Mouse (Mus musculus): ENCODE measurements at regions not wholly inside any gene's neighbourhood (a gene's known extent, or its start where the extent isn't known, plus 50 kb on each side); places are given as distances from the start of the nearest gene placed in this dataset.
"Not testable (repeated sequence)": the region's sequence is repeated elsewhere in the genome, so short reads cannot be mapped to it uniquely, and the experiment has no call there.

DNA sequence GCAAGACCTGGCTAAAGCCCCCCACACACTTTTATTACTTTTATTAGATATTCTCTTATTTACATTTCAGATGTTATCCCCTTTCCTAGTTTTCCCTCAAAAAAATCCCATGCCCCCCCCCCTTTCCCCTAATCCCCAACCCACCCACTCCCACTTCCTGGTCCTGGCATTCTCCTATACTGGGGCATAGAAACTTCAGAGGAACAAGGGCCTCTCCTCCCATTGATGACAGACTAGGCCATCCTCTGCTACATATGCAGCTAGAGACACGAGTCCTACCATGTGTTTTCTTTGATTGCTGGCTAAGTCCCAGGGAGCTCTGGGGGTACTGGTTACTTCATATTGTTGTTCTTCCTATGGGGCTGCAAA lies 116.8 kb downstream of the Rfpl4b start:
- not testable (repeated sequence) for DNase-seq

DNA sequence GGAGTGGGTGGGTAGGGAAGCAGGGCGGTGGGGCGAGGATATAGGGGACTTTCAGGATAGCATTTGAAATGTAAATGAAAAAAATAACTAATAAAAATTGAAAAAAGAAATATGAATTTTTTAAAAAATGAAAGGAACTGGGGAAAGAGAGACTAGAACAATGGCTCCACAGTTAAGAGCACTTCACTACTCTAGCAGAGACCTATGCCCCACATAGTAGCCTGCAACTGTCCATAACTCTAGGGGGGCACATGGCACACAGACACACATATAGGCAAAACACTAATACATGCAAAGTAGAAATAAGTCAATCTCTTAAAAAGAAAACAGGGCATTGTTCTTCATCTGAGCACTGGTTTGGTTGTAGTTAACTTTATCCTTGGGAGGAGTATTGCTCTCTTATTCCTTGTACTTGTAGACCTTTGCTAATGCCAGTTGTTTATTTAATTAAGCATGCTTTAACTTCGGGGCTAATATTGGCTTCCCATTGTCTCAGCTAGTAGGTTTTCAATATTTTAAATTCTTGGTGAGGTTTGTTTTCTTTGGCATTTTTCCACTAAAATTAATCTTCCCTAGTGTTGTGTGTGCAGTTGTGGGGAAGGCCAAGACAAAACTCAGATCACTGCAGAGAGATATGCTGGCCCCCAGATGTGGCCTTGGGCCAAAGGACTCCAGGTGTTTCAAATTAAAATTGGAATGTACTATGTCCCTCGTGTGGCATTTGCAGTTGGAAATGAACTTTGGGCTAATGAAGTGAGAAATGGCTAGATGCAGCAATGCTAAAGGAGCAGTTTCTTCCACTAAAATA lies 117.4 kb downstream of the Rfpl4b start:
- no peak for DNase-seq

DNA sequence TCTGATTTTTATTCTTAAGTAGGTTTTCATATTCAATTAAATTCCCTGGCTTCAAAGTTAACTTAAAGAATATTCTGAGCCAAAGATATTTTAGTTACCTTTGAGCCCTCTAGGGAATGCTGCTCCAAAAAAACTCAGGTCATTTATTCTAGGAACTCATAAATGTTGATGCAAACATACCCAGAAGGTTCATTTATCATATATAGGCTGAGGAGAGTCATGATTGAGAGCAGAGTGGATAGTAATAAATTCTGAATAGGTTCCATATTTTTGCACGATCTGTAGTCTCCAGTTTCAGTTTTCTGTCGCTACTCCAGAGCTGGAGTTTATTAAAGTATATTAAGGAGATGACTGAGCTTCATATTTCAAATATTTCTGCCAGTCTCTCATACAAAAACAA lies 144.1 kb downstream of the Rfpl4b start:
- DNase-seq: no peak

DNA sequence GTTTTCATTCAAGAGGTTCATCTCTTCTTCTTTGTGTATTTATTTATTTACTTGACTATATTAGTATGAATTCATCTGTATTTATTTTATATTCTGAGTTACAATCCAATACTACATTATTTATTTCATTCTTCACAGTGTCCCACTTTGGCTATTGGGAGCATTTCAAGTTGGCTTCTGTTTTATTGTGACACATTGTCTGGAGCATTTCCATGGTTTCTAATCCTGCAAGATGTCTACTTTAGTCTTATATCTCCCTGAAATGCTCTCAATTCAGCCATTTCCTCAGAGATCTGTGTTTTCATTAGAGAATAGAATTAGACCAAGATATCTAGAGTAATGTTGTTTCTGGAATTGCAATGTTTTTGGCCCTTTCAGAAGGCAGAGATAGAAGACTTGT lies 153.0 kb downstream of the Rfpl4b start:
- no peak for DNase-seq

- no peak for DNase-seq
Observed at GRCm38 (mm10) chr10:38667841-38668240, 153.7 kb downstream of the Rfpl4b start.

DNA sequence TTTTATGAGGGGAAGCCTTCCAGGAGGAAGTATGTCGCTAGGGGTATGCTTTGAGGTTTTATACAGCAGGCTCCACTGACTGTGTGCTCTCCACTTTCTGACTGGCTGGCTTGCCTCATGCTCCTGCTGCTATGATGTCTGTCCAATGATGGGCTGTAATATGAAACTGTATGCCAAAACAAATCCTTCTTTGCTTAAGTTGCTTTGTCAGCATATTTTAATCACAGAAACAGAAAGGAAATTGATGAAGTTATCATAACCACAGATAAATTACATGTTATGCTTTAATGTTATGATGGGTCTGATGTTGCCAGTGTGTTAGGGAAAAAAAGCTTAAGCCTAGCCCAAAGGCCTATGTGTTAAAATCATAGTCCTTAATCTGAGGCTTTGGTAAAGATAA lies 185.9 kb downstream of the Rfpl4b start:
- no peak for DNase-seq

GRCm38 (mm10) chr10:38629907-38630505 lies 191.6 kb downstream of the Rfpl4b start:
- DNase-seq: no peak

DNA sequence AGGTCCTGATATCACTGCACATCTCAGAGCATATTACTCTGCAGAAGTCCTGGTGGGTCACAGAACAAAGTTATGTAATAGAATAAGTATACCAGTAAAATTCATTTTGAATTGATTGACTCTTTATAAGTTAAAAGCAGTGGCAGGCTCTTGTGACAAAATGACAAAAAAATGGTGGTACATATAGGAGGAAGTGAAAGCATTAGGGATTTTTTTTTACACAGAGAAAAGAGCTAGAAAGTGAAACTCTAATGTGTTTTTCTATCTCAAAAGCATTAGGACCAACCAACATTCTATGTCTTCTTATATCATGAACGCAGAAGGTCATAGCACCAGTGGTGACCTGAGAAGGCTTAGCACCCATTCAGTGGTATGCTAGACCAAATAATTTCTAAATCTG lies 198.2 kb downstream of the Rfpl4b start:
- DNase-seq: no peak

- no peak for DNase-seq
Observed at GRCm38 (mm10) chr10:38609606-38610510, 211.7 kb downstream of the Rfpl4b start.

- DNase-seq: no peak
Observed at GRCm38 (mm10) chr10:38586061-38586460, 235.5 kb downstream of the Rfpl4b start.

GRCm38 (mm10) chr10:38575726-38576125 lies 245.9 kb downstream of the Rfpl4b start:
- no peak for DNase-seq

DNA sequence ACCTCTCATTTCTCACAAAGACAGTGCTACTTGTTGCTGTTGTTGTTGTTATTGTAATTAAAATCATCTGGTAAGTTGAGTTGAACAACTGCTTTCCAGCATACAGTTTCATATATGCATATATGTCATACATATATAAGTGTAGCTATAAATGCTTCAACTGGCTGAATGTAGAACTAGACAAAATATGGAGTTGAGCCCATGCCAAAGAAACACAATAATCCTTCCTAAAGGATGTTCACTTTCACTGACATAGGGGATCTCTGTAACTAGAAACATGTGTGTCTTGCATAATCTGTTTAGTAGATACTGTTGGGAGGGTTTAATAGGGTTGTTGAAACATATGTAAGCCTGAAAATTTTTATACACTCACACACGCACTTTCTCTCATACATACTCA lies 247.9 kb downstream of the Rfpl4b start:
- DNase-seq: no peak

GRCm38 (mm10) chr10:38573146-38573545 lies 248.4 kb downstream of the Rfpl4b start:
- no peak for DNase-seq

- DNase-seq: no peak
Observed at GRCm38 (mm10) chr10:38567270-38567669, 254.3 kb downstream of the Rfpl4b start.

DNA sequence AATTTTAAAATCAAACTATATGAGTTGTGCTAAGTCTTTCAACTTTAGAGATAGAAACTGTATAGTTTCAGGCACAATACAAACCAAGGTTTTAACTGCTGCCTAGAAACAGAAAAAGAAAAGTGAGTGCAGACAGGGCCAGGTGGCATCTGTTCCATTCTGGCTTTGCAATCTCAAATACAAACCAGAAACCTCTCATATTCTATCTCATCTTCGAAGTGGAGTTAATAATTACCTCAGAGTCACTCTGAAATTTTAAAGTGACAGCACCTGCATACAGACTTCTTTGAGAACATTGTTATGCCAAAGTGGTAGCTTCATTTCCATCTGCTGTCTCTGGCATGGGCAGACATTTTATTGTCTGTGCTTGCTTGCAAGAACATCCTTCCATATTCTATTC lies 255.2 kb downstream of the Rfpl4b start:
- no peak for DNase-seq

DNA sequence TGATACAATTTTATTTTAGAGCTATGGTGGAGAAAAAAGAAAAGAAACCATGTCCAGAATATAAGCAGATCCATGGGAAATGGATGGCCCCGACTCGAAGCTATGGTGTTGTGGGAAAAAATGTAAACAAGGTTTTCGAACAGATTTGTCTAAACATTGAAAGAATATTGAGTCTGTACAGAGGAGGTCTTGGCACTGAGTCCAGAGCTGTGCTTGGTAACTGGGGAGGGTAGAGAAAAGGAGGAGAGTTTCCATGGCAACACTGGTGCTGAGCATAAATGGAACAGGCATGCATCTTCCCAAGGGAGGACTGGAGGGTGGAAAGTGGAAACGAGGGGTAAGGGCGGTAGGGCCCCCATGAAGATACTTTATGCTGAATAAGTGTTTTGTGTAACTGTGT lies 266.5 kb downstream of the Rfpl4b start:
- peak; percentile 41 for DNase-seq

DNA sequence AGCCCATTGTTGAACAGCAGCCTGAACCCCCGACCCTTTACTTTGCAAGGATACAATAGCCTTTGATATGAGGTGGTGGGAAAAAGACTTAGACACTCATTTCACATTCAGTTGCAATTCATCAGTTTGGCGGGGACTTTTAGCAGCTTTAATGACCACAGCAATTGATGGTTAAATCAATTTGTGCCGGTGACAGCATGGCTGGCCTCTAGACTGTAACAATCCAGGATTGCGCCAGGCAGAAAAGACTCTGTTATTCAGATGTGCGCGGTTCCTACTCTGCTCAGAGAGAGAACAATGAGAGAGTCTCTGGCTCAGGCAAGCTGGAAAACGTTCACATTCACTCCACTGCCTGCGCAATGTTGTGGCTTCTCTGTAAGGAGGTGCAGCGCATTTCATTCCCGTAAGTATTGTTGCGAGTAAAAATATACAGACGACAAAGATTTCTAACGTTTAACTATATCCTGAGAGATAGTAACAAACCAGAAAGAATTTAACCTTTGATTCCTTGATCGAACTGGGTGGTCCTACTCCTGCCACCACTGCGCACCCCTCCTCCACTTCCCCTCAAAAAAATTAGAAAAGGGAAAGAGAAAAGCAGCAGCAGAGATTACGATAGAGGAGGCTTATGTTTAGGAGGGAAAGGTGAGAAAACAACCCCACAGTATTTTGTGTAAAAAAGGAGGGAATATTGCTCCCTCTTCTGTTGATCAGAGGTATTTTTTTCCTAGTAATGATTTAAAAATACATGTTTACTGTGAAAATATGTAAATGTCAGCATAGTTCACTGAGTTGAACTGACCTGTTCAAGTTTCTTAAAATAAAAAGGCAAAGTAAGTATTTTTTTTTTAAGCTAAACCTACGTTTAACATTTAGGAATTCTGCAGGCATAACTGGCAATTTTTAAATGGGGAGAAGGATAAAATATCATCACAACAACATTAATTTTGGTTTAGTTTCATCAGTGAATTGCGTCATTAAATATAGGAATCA lies 267.6 kb downstream of the Rfpl4b start:
- DNase-seq: peak; percentile 41

DNA sequence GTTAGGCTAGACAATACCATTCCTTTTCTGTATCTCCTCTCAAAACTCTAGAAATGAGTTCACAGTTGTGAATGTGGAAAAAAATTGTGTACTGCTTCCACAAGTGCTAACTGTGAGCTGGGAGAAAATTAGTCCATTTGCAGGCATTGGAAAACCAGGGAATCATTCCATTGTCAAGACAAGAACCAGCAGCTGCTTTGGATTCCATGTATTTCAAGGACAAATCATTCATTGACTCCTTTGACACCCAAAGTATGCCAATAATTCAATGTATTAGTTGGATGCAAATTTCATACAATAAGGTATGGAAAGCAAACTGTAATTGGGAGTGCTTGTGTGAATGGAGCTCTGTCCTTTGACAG lies 268.3 kb downstream of the Rfpl4b start:
- no peak for DNase-seq

- DNase-seq: no peak
Observed at GRCm38 (mm10) chr10:38552350-38553076, 269.1 kb downstream of the Rfpl4b start.

DNA sequence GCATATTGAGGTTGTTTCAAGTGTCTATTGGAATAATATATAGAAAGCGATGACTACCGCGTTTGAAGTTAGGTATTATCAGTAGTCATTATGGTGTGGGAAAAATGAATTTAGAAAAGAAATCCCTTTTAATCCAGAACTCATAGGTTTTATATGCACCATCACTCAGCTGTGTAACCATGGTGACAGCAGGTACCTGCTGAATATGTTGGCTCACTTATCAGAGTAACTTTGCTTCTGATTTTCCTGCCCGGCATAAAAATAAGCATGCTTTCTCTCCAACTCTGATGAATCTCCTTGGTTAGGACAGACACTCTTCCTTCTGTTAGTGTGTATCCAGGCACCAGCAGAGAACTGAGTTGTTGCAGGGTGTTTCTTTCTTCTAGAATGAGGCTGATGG lies 281.5 kb downstream of the Rfpl4b start:
- no peak for DNase-seq

DNA sequence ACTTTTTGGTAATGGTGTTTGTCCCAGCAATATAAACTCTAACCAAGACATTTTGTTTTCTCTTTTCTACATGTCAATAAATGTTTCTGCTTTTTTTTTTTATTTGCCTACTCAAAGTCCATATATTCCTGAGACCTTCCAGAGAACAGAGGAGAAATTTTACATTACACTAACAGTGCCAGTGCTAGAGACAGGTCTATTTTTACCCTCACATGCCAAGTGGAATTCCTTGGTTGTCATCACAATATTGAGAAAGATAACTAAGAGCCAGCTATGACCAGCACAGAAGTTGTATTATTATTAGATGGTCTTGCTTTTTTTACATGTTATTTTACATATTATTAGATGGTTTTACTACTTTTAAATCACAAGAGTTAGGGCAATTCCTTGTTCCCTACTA lies 282.8 kb downstream of the Rfpl4b start:
- no peak for DNase-seq

GRCm38 (mm10) chr10:38516636-38517035 lies 304.9 kb downstream of the Rfpl4b start:
- DNase-seq: no peak
